Mouse (Mus musculus) T-cell, adult 2 months (primary cell): Measurements from ENCODE around the gene Micu1.
A peak's percentile ranks its signal among the peaks of the same experiment; 100 is the strongest.

Experiments
- DNase-seq: peaks from one replicate; pipeline ENCODE4 v3.0.0; 2022; ENCODE audit warnings: low spot score

Gene Micu1

GRCm38 (mm10) chr10:59721555-59721954, 19.3 kb downstream of the Micu1 start:
- DNase-seq: no peak

- no peak for DNase-seq
These were observed 22.4 kb downstream of the Micu1 start for GRCm38 (mm10) chr10:59724634-59725033.

GRCm38 (mm10) chr10:59727251-59727650, 25.0 kb downstream of the Micu1 start:
- DNase-seq: no peak

GRCm38 (mm10) chr10:59729261-59729660, 27.0 kb downstream of the Micu1 start:
- DNase-seq: no peak

GRCm38 (mm10) chr10:59729842-59730241, 27.6 kb downstream of the Micu1 start:
- no peak for DNase-seq

GRCm38 (mm10) chr10:59736027-59736598, 33.8 kb downstream of the Micu1 start:
- no peak for DNase-seq

- DNase-seq: no peak
These were observed 39.2 kb downstream of the Micu1 start for GRCm38 (mm10) chr10:59741448-59741847.

GRCm38 (mm10) chr10:59743397-59743796, 41.1 kb downstream of the Micu1 start:
- DNase-seq: no peak

GRCm38 (mm10) chr10:59743969-59744368, 41.7 kb downstream of the Micu1 start:
- no peak for DNase-seq

GRCm38 (mm10) chr10:59747334-59747733, 45.1 kb downstream of the Micu1 start:
- no peak for DNase-seq

GRCm38 (mm10) chr10:59748699-59749200, 46.5 kb downstream of the Micu1 start:
- peak; percentile 35 for DNase-seq

- DNase-seq: no peak
These were observed 51.3 kb downstream of the Micu1 start for GRCm38 (mm10) chr10:59753538-59754069.

- no peak for DNase-seq
These were observed 51.8 kb downstream of the Micu1 start for GRCm38 (mm10) chr10:59754104-59754503.

GRCm38 (mm10) chr10:59754901-59755300, 52.6 kb downstream of the Micu1 start:
- no peak for DNase-seq

- DNase-seq: no peak
These were observed 53.4 kb downstream of the Micu1 start for GRCm38 (mm10) chr10:59755681-59756080.

- DNase-seq: no peak
These were observed 53.8 kb downstream of the Micu1 start for GRCm38 (mm10) chr10:59756090-59756489.

GRCm38 (mm10) chr10:59756570-59756969, 54.3 kb downstream of the Micu1 start:
- no peak for DNase-seq

GRCm38 (mm10) chr10:59764781-59765180, 62.5 kb downstream of the Micu1 start:
- DNase-seq: no peak

GRCm38 (mm10) chr10:59768369-59769079, 66.2 kb downstream of the Micu1 start:
- DNase-seq: no peak

- DNase-seq: no peak
These were observed 69.2 kb downstream of the Micu1 start for GRCm38 (mm10) chr10:59771375-59772048.

- DNase-seq: no peak
These were observed 69.7 kb downstream of the Micu1 start for GRCm38 (mm10) chr10:59772049-59772397.

GRCm38 (mm10) chr10:59773441-59774140, 71.3 kb downstream of the Micu1 start:
- DNase-seq: no peak
